Mouse (Mus musculus): Measurements from ENCODE around the gene Tnr.
A peak's percentile ranks its signal among the peaks of the same experiment; 100 is the strongest.

The Tnr gene

GRCm38 (mm10) chr1:159523578-159523977, at the start of gene Tnr:
TSS of gene Tnr (plus strand) at chr1:159523769.
- DNase-seq: no peak

- DNase-seq: no peak
Observed at GRCm38 (mm10) chr1:159489853-159490435, 33.6 kb upstream of the Tnr start.

- peak; percentile 61 for DNase-seq
Observed at GRCm38 (mm10) chr1:159492536-159492935, 31.0 kb upstream of the Tnr start.

GRCm38 (mm10) chr1:159493720-159494499, 29.7 kb upstream of the Tnr start:
- DNase-seq: peak; percentile 83

- no peak for DNase-seq
Observed at GRCm38 (mm10) chr1:159498236-159498635, 25.3 kb upstream of the Tnr start.

GRCm38 (mm10) chr1:159499806-159500460, 23.6 kb upstream of the Tnr start:
- DNase-seq: peak; percentile 74

- DNase-seq: no peak
Observed at GRCm38 (mm10) chr1:159501911-159502310, 21.7 kb upstream of the Tnr start.

GRCm38 (mm10) chr1:159510667-159511066, 12.9 kb upstream of the Tnr start:
- no peak for DNase-seq

GRCm38 (mm10) chr1:159517647-159518046, 5.9 kb upstream of the Tnr start:
- DNase-seq: peak; percentile 90

GRCm38 (mm10) chr1:159519206-159519605, 4.4 kb upstream of the Tnr start:
- no peak for DNase-seq

- no peak for DNase-seq
Observed at GRCm38 (mm10) chr1:159523069-159523468, 500 bp upstream of the Tnr start.

GRCm38 (mm10) chr1:159524051-159524549, 531 bp downstream of the Tnr start:
- DNase-seq: no peak

- DNase-seq: peak; percentile 74
Observed at GRCm38 (mm10) chr1:159532841-159533569, 9.4 kb downstream of the Tnr start.

- peak; percentile 89 for DNase-seq
Observed at GRCm38 (mm10) chr1:159535582-159535981, 12.0 kb downstream of the Tnr start.

GRCm38 (mm10) chr1:159537541-159537940, 14.0 kb downstream of the Tnr start:
- no peak for DNase-seq

GRCm38 (mm10) chr1:159538076-159538475, 14.5 kb downstream of the Tnr start:
- DNase-seq: no peak

- DNase-seq: peak; percentile 63
Observed at GRCm38 (mm10) chr1:159545470-159546145, 22.0 kb downstream of the Tnr start.

- no peak for DNase-seq
Observed at GRCm38 (mm10) chr1:159551036-159551435, 27.5 kb downstream of the Tnr start.

GRCm38 (mm10) chr1:159551591-159552442, 28.2 kb downstream of the Tnr start:
- DNase-seq: peak; percentile 60

GRCm38 (mm10) chr1:159561616-159562015, 38.0 kb downstream of the Tnr start:
- DNase-seq: peak; percentile 30

- DNase-seq: peak; percentile 10
Observed at GRCm38 (mm10) chr1:159565129-159565528, 41.6 kb downstream of the Tnr start.

Data from heart, adult 11 months (tissue).